Mouse (Mus musculus): ENCODE measurements at regions not wholly inside any gene's neighbourhood (a gene's known extent, or its start where the extent isn't known, plus 50 kb on each side); places are given as distances from the start of the nearest gene placed in this dataset.

- intact Hi-C loops (cut with DNase I): loop anchor here (5.0 kb wide), 2 partner anchors 39 to 579 kb away; no protein-coding TSS in a partner anchor
Measured at GRCm38 (mm10) chr13:60466553-60467313, 135.0 kb upstream of the Dapk1 start.

- intact Hi-C loops (cut with DNase I): loop anchor here (2.0 to 5.0 kb wide), 3 partner anchors 41 to 581 kb away; no protein-coding TSS in a partner anchor
Measured at GRCm38 (mm10) chr13:60467821-60468579, 133.7 kb upstream of the Dapk1 start.

- intact Hi-C loops (cut with DNase I): no loop called here
Measured at GRCm38 (mm10) chr13:60470426-60471398, 131.0 kb upstream of the Dapk1 start.

GRCm38 (mm10) chr13:60471602-60472001 is 130.1 kb upstream of the Dapk1 start:
- intact Hi-C loops (cut with DNase I): no loop called here

- intact Hi-C loops (cut with DNase I): no loop called here
Measured at GRCm38 (mm10) chr13:60476366-60476765, 125.4 kb upstream of the Dapk1 start.

GRCm38 (mm10) chr13:60478301-60478700 is 123.4 kb upstream of the Dapk1 start:
- intact Hi-C loops (cut with DNase I): loop anchor here (2.0 kb wide), 1 partner anchor 260 kb away; no protein-coding TSS in a partner anchor

GRCm38 (mm10) chr13:60479043-60479861 is 122.5 kb upstream of the Dapk1 start:
- intact Hi-C loops (cut with DNase I): loop anchor here (2.0 kb wide), 1 partner anchor 260 kb away; no protein-coding TSS in a partner anchor

- intact Hi-C loops (cut with DNase I): loop anchor here (2.0 to 5.0 kb wide), 2 partner anchors 117 to 259 kb away; no protein-coding TSS in a partner anchor
Measured at GRCm38 (mm10) chr13:60479862-60480730, 121.7 kb upstream of the Dapk1 start.

GRCm38 (mm10) chr13:60480731-60481431 is 120.9 kb upstream of the Dapk1 start:
- intact Hi-C loops (cut with DNase I): loop anchor here (5.0 kb wide), 1 partner anchor 116 kb away; no protein-coding TSS in a partner anchor

GRCm38 (mm10) chr13:60481451-60481850 is 120.3 kb upstream of the Dapk1 start:
- intact Hi-C loops (cut with DNase I): loop anchor here (5.0 kb wide), 1 partner anchor 116 kb away; no protein-coding TSS in a partner anchor

GRCm38 (mm10) chr13:60481946-60482345 is 119.8 kb upstream of the Dapk1 start:
- intact Hi-C loops (cut with DNase I): loop anchor here (5.0 kb wide), 1 partner anchor 115 kb away; no protein-coding TSS in a partner anchor

GRCm38 (mm10) chr13:60486105-60486504 is 115.6 kb upstream of the Dapk1 start:
- intact Hi-C loops (cut with DNase I): no loop called here

GRCm38 (mm10) chr13:60486871-60487270 is 114.9 kb upstream of the Dapk1 start:
- intact Hi-C loops (cut with DNase I): no loop called here

- intact Hi-C loops (cut with DNase I): no loop called here
Measured at GRCm38 (mm10) chr13:60488131-60488883, 113.4 kb upstream of the Dapk1 start.

GRCm38 (mm10) chr13:60488884-60489265 is 112.9 kb upstream of the Dapk1 start:
- intact Hi-C loops (cut with DNase I): no loop called here

- intact Hi-C loops (cut with DNase I): no loop called here
Measured at GRCm38 (mm10) chr13:60491948-60492464, 109.7 kb upstream of the Dapk1 start.

- intact Hi-C loops (cut with DNase I): no loop called here
Measured at GRCm38 (mm10) chr13:60493836-60494235, 107.9 kb upstream of the Dapk1 start.

Data from adrenal gland (tissue).